Mouse (Mus musculus) thymus, postnatal 36 days (tissue): ENCODE data around the gene Cebpb.
"Not testable (repeated sequence)": the region's sequence is repeated elsewhere in the genome, so short reads cannot be mapped to it uniquely, and the experiment has no call there.

Experiments
- DNase-seq, 2 experiments: peaks; one replicate each; pipeline ENCODE4 v3.0.0; 2022; ENCODE audit warnings: mixed read lengths in 2 of 2

The Cebpb gene

GRCm38 (mm10) chr2:167688498-167689451 lies at the start of gene Cebpb:
TSS of gene Cebpb (plus strand) at chr2:167688915.
- peak; percentile 74 to 75 for DNase-seq

DNA sequence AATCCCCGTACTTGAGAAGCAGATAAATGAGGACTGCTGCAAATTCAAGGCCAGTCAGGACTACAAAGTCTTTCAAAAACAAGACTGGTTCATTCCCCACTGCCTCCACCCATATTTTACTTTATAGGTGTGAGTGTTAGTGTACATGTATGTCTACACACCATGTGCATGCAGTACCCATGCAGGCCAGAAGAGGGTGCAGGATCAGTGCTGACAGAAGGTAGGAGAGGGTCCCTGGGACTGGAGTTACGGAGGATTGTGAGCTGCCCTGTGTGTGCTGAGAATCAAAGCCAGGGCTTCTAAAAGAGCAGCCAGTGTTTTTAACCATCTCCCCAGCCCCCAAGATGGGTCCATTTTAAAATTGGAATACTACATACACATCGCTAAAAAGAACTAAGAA lies 48.4 kb upstream of the Cebpb start:
- peak; percentile 59 to 64 for DNase-seq

DNA sequence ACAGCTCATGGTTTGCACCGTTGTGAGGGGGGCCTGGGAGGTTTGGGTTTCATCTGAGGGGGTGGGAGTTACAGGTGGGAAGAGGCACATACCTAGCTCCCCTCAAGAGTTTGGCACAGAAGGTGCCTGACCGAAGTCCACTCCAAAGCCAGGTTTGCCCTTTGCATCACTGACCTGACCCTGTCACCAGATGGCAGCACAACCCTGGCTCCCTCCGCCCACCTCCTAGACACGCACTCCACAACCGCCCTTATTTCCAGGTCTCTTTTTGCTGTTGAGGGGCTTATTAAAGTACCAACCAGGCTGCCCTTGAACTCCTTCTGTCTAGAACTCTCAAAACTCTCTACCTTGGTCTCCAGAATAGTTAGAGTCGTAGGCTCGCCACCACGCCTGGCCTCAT lies 47.4 kb upstream of the Cebpb start:
- peak; percentile 51 to 56 for DNase-seq

- no peak for DNase-seq
Observed at GRCm38 (mm10) chr2:167642164-167642563, 46.6 kb upstream of the Cebpb start.

GRCm38 (mm10) chr2:167643356-167644052 lies 45.2 kb upstream of the Cebpb start:
- not testable (repeated sequence) for DNase-seq

DNA sequence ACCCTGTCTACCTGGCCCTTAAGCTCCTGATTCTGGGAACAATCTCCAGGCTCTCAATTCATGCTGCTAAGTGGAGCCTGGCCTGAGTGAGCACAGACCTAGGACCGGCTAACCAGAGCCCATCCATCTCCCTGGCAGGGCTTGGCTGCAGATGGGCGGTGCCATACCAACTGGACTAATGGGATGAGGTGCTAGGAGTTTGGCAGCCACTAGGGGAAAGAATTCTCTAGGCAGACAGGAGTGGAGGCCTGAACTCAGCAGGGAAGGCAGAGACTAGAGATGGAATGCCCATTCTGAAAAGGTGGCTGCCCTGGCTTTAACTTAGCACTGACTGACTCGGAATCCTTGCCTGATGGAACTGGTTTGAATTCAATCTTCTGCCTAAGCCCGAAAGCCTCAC lies 42.3 kb upstream of the Cebpb start:
- no peak for DNase-seq

DNA sequence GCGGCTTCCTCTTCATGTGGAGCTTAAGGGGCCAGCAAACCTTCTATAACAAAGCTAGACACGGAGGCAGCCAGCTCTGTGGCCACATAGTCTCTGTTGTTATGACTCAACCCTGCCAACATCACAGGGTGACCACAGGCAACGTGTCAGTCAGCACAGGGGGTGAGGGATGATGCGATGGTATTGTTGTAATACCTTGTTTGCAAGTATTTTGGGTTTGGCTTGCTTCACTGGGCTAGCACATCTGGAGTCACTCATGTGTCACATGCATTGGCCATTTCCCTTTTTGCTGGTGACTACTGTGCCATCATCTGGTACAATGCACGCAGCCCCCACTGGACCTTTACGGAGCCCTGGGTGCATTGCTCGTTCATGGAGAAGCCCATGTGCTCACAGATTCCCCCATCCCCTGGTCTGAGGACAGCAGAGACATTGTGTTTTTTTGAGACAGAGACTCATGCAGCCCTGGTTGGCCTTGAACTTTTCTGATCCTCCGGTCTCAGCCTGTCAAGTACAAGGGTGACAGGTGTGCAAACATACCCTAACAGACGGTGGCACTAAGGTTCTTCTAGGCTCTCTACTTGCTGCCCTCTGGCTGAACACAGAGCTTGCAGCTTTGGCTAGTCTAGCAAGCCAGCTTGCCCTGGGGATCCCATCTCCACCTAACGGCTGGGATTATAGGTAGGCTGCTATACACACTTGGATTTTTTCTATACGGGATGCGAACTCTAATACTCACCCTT lies 39.3 kb upstream of the Cebpb start:
- DNase-seq, result no peak

DNA sequence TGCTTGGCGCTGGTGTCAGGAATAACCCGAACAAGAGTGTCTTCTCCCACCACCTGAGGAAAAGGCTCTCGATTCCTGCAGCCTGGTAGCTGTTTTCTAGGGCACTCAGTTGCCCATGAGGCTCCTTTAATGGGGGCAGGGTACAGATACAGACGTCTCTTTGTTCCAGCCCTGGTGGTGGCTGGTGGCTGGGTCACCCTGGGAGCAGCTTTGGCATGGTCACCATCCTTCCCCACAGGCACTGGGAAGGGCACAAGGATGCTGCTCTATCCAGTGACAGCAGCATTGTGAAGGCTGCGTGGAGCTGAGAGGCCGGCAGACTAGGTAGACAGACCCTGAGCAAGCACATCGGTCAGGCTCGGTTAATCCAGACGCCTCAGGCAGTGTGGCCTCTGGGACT lies 37.1 kb upstream of the Cebpb start:
- DNase-seq, result no peak

DNA sequence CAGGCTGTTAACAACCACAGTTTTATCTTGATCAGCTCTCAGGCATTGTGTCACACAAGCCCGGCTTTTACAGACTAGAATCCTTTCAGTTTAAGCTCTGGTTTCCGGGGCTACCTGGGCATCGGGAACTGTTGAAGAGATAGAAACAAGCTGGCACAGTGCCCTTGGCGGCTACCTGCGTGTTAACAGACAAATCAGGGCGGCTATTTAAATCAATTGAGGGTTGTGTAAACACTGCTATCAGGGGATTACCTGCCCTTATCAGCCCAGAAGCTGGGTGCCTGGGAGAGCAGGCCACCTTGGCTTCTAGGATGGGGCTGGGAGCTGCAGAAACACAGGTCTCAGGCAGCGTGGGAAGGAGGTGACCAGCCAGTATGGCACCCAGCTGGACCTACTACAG lies 36.0 kb upstream of the Cebpb start:
- no peak for DNase-seq

DNA sequence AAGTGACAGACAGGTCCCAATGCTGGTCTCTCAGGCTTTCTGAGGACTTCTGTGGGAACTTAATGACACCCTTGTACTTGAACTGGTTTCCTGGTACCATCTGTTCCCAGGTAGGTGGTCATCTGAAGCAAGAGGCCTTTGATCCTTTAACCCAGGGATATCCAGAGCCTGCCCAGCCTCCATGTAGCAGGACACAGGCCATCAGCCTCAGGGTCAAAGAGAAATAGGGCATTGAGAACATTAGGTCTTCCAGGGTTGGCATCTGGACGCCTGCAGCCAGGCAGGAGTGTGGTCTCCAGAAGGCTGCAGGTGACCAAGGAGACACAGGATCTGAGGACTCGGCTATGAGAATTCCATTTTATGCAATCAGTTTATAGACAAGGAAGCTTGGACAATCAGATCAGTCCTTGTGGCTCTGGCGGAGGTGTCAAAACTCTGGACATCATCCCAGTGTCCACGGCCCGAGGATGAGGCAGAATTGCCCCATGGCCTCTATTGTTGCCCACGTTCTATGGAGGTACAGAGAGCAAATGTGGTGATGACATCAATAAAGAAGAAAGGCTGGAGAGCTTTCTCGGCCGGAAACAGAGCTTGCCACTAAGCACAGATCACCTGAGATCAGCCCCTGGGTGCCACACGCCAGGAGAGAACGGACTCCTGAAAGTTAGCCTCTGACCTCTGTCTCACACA lies 33.7 kb upstream of the Cebpb start:
- no peak for DNase-seq

DNA sequence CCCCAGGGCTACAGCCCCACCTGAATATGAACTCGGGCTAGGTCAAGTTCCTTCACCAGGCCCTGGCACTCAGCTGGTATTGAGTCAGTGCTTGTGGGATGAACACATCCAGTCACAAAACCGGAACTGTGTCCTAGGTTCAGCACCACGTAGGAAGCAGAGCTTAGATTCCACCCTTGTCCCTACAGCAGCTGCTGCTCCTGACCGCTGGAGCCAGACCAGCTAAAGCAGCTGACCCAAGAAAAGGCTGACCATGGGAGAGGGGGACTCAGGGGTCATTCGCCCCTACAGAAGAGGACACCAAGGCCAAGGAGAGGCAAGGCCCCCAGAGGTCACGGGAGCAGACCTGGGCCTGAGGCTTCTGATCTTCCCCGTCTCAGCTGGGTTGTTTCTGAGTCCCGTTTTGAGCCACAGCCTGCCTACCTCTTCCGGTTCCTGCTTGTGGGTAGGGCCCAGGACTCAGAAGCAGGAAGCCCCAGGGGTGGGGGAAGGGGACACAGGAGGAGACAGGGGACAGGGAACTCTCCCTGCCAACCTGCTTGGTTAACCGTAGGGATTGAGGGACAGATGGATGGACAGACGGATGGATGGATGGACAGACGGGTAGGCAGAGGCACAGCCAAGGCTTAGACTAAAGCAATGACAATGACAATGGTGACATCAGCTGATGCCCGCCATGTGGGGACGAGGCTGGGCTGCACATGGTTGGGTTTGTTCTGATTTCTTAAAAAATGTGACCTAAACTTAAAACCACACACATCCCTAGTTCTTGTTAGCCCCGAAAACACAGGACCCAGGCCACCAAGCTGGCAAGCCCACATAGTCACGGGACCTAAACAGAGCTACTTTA lies 31.9 kb upstream of the Cebpb start:
- DNase-seq, result peak; percentile 85 to 90

- no peak for DNase-seq
Observed at GRCm38 (mm10) chr2:167657973-167658372, 30.7 kb upstream of the Cebpb start.

DNA sequence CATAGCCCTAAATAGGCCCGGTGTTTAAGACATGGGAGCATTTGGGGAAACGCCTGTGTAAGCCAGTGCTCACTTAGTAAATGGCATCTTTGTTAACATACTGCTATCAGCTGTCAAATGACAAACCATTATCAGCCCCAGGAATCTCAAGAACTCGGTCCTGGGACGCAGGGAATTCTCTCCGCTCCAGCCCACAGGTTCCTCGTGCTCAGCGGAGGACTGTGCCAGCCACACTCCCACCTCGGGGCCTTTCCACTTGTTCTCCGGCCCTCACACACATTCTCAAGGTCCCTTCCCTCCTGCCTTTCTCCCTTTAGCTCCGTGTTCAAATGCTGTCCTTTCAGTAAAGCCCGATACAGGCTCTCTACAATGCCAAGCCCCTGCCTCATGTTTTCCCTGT lies 30.0 kb upstream of the Cebpb start:
- DNase-seq, result no peak

GRCm38 (mm10) chr2:167659177-167659846 lies 29.4 kb upstream of the Cebpb start:
- no peak for DNase-seq

DNA sequence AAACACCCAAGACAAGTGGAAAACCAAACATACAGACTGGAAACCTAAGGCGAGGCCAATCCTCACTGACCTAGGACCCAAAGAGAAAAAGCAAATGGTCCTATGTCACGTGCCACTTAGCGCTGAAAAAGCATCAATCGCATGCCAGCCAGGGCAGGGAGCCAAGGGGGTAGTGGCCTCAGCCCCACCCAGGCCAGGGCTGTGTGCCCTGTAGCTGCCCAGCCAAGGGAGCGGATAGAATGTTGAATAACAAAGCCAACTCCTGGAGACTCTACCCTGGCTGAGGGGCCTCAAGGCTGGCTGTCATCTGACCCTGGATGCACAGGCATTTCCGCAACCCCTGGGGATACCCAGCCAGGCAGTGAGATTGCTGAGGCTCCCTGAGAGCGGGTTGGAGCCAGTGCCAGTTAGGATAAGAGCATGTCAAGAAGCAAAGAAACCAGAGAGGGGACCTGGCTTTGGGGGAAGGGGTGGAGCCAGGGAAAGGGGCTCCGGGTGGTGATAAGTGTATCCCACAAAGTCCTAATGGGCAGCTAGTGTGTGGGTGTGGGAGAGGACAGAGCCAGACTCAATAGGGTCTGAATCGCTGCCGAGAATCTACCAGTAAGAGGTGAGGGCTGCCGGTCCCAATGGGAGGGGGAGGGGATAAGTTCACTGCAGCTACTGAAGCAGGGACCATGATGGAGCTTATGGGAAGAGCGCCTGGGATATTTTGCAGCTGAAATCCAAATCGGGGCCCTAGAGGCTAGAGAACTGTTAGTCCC lies 28.7 kb upstream of the Cebpb start:
- no peak for DNase-seq

DNA sequence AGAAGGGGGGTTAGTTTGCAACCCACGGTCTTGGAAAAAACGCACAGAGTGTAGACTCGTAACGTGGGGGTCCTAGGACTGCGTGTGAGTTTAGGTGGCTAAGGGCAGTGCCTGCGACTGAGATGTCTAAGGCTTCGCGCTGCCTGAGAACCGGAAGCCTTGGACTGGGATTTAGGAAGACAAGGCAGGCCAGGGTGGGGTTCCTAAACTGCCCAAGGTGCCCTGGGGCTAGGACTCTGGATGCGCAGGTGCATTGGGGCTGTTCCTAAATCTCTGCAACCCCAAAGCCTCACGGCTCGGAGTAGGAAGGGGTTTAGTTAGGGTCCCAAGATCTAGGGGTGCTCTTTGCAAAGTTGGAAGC lies 28.1 kb upstream of the Cebpb start:
- peak in 1 of 2 experiments; percentile 31 for DNase-seq

GRCm38 (mm10) chr2:167661270-167662203 lies 27.2 kb upstream of the Cebpb start, which contains the start of gene Gm20431:
TSS of gene Gm20431 (minus strand) at chr2:167661496.
- peak; percentile 93 to 96 for DNase-seq

- DNase-seq, result no peak
Observed at GRCm38 (mm10) chr2:167662713-167663112, 26.0 kb upstream of the Cebpb start.
